Mouse (Mus musculus): Measurements from ENCODE around the gene Atf7ip2. TPM values are rescaled to one million over a fixed set of nuclear protein-coding genes. Genes with fewer than 3 reads are reported as not detected.
"Not testable (repeated sequence)": the region's sequence is repeated elsewhere in the genome, so short reads cannot be mapped to it uniquely, and the experiment has no call there.

The Atf7ip2 gene
- polyA plus RNA-seq, 1 experiment from 2014 or later = 2.9 TPM

GRCm38 (mm10) chr16:10227361-10227760, 34.8 kb downstream of the Atf7ip2 start:
- 66% methylated on average over 2 of the region's 2 CpGs for WGBS
- no peaks in the 10 kb centered on the region for H3K27me3 ChIP-seq
- no peak for ATAC-seq (ENCODE audit: insufficient number of reproducible peaks, insufficient read depth, low FRiP score, low TSS enrichment, low read depth)
- H3K36me3 ChIP-seq = no peaks in the 10 kb centered on the region
- peaks cover 5% of the 10 kb centered on the region; the same call in 1 of the 2 replicates for H3K9me3 ChIP-seq
- no peak overlapping the region for H3K4me3 ChIP-seq (replicated peaks)
- no peak overlapping the region for H3K9ac ChIP-seq (replicated peaks)
- H3K27ac ChIP-seq = no peak overlapping the region
- no peaks in the 10 kb centered on the region for H3K4me1 ChIP-seq (replicated peaks)
- no peak overlapping the region for H3K4me2 ChIP-seq

- no peaks in the 10 kb centered on the region for H3K27me3 ChIP-seq
- no peaks in the 10 kb centered on the region for H3K9me3 ChIP-seq
- no peak overlapping the region for H3K4me3 ChIP-seq (replicated peaks)
- no peak overlapping the region for H3K4me2 ChIP-seq
- no peak for ATAC-seq (ENCODE audit: insufficient number of reproducible peaks, insufficient read depth, low FRiP score, low TSS enrichment, low read depth)
- no peak overlapping the region for H3K27ac ChIP-seq
- H3K9ac ChIP-seq (replicated peaks) = no peak overlapping the region
- no peaks in the 10 kb centered on the region for H3K4me1 ChIP-seq (replicated peaks)
- no peaks in the 10 kb centered on the region for H3K36me3 ChIP-seq
These were observed 44.1 kb downstream of the Atf7ip2 start for GRCm38 (mm10) chr16:10236601-10237000.

GRCm38 (mm10) chr16:10253993-10254392, 61.5 kb downstream of the Atf7ip2 start:
- no peaks in the 10 kb centered on the region for H3K36me3 ChIP-seq
- no peaks in the 10 kb centered on the region for H3K9me3 ChIP-seq
- 50% methylated on average over 1 of the region's 1 CpGs for WGBS
- H3K4me3 ChIP-seq (replicated peaks) = no peak overlapping the region
- no peak overlapping the region for H3K9ac ChIP-seq (replicated peaks)
- H3K27me3 ChIP-seq = no peaks in the 10 kb centered on the region
- no peaks in the 10 kb centered on the region for H3K4me1 ChIP-seq (replicated peaks)
- H3K4me2 ChIP-seq = no peak overlapping the region
- no peak for ATAC-seq (ENCODE audit: insufficient number of reproducible peaks, insufficient read depth, low FRiP score, low TSS enrichment, low read depth)
- H3K27ac ChIP-seq = no peak overlapping the region

- Histone ChIP-seq H3K27ac (no peak overlapping the region), H3K9me3 (peaks cover 14% of the 10 kb centered on the region; the same call in 1 of the 2 replicates), H3K4me2 (no peak overlapping the region), H3K36me3 (no peaks in the 10 kb centered on the region), H3K27me3 (no peaks in the 10 kb centered on the region), H3K4me1 (replicated peaks) (no peaks in the 10 kb centered on the region), H3K4me3 (replicated peaks) (no peak overlapping the region), H3K9ac (replicated peaks) (no peak overlapping the region)
- no peak for ATAC-seq (ENCODE audit: insufficient number of reproducible peaks, insufficient read depth, low FRiP score, low TSS enrichment, low read depth)
- WGBS = 25% methylated on average over 3 of the region's 3 CpGs
These were observed 79.7 kb downstream of the Atf7ip2 start for GRCm38 (mm10) chr16:10272256-10272655.

- H3K4me1 ChIP-seq (replicated peaks) = no peaks in the 10 kb centered on the region
- H3K9me3 ChIP-seq = peaks cover 14% of the 10 kb centered on the region; the same call in 1 of the 2 replicates
- WGBS = 80% methylated on average over 4 of the region's 4 CpGs
- H3K27me3 ChIP-seq = 0 out of 2 replicates have a peak, but pooled peaks cover 4% of the 10 kb centered on the region
- H3K27ac ChIP-seq = no peak overlapping the region
- no peak overlapping the region for H3K4me3 ChIP-seq (replicated peaks)
- no peaks in the 10 kb centered on the region for H3K36me3 ChIP-seq
- H3K4me2 ChIP-seq = no peak overlapping the region
- no peak overlapping the region for H3K9ac ChIP-seq (replicated peaks)
- no peak for ATAC-seq (ENCODE audit: insufficient number of reproducible peaks, insufficient read depth, low FRiP score, low TSS enrichment, low read depth)
These were observed 82.0 kb downstream of the Atf7ip2 start for GRCm38 (mm10) chr16:10274465-10274864.

- not testable (repeated sequence) for ATAC-seq (ENCODE audit: insufficient number of reproducible peaks, insufficient read depth, low FRiP score, low TSS enrichment, low read depth); H3K4me1 ChIP-seq (replicated peaks); H3K4me3 ChIP-seq (replicated peaks); H3K4me2 ChIP-seq; H3K27me3 ChIP-seq; H3K27ac ChIP-seq; H3K9ac ChIP-seq (replicated peaks); H3K36me3 ChIP-seq
- WGBS = 87% methylated on average over 5 of the region's 5 CpGs
- H3K9me3 ChIP-seq = peaks cover 14% of the 10 kb centered on the region; the same call in 1 of the 2 replicates
These were observed 84.3 kb downstream of the Atf7ip2 start for GRCm38 (mm10) chr16:10276778-10277177.

GRCm38 (mm10) chr16:10280286-10280951, 87.9 kb downstream of the Atf7ip2 start:
- WGBS = 54% methylated on average over 12 of the region's 12 CpGs
- 0 out of 2 replicates have a peak, but pooled peaks cover 4% of the 10 kb centered on the region for H3K27me3 ChIP-seq
- H3K36me3 ChIP-seq = 0 out of 2 replicates have a peak, but pooled peaks cover 3% of the 10 kb centered on the region
- H3K27ac ChIP-seq = no peak overlapping the region
- no peak for ATAC-seq (ENCODE audit: insufficient number of reproducible peaks, insufficient read depth, low FRiP score, low TSS enrichment, low read depth)
- H3K9me3 ChIP-seq = no peaks in the 10 kb centered on the region
- no peak overlapping the region for H3K4me3 ChIP-seq (replicated peaks)
- peaks cover 4% of the 10 kb centered on the region for H3K4me1 ChIP-seq (replicated peaks)
- no peak overlapping the region for H3K4me2 ChIP-seq
- H3K9ac ChIP-seq (replicated peaks) = no peak overlapping the region

GRCm38 (mm10) chr16:10281890-10282289, 89.4 kb downstream of the Atf7ip2 start:
- Histone ChIP-seq H3K9ac (replicated peaks) (no peak overlapping the region), H3K27me3 (0 out of 2 replicates have a peak, but pooled peaks cover 4% of the 10 kb centered on the region), H3K27ac (no peak overlapping the region), H3K9me3 (no peaks in the 10 kb centered on the region), H3K36me3 (0 out of 2 replicates have a peak, but pooled peaks cover 3% of the 10 kb centered on the region), H3K4me1 (replicated peaks) (peaks cover 19% of the 10 kb centered on the region), H3K4me2 (no peak overlapping the region), H3K4me3 (replicated peaks) (no peak overlapping the region)
- WGBS = 83% methylated on average over 3 of the region's 3 CpGs
- no peak for ATAC-seq (ENCODE audit: insufficient number of reproducible peaks, insufficient read depth, low FRiP score, low TSS enrichment, low read depth)

- H3K4me3 ChIP-seq (replicated peaks) = no peak overlapping the region
- H3K9me3 ChIP-seq = no peaks in the 10 kb centered on the region
- 71% methylated on average over 9 of the region's 9 CpGs for WGBS
- H3K27me3 ChIP-seq = no peaks in the 10 kb centered on the region
- H3K36me3 ChIP-seq = 0 out of 2 replicates have a peak, but pooled peaks cover 3% of the 10 kb centered on the region
- no peak for ATAC-seq (ENCODE audit: insufficient number of reproducible peaks, insufficient read depth, low FRiP score, low TSS enrichment, low read depth)
- H3K27ac ChIP-seq = no peak overlapping the region
- peaks cover 25% of the 10 kb centered on the region for H3K4me1 ChIP-seq (replicated peaks)
- H3K9ac ChIP-seq (replicated peaks) = no peak overlapping the region
- no peak overlapping the region for H3K4me2 ChIP-seq
These were observed 94.2 kb downstream of the Atf7ip2 start for GRCm38 (mm10) chr16:10286513-10287268.

- Histone ChIP-seq H3K36me3 (0 out of 2 replicates have a peak, but pooled peaks cover 3% of the 10 kb centered on the region), H3K27me3 (no peaks in the 10 kb centered on the region), H3K27ac (no peak overlapping the region), H3K9ac (replicated peaks) (no peak overlapping the region), H3K9me3 (no peaks in the 10 kb centered on the region), H3K4me1 (replicated peaks) (peaks cover 25% of the 10 kb centered on the region), H3K4me3 (replicated peaks) (no peak overlapping the region), H3K4me2 (no peak overlapping the region)
- WGBS = 86% methylated on average over 6 of the region's 6 CpGs
- ATAC-seq (ENCODE audit: insufficient number of reproducible peaks, insufficient read depth, low FRiP score, low TSS enrichment, low read depth) = no peak
These were observed 95.6 kb downstream of the Atf7ip2 start for GRCm38 (mm10) chr16:10288115-10288514.

All from limb, embryonic 12.5 days (tissue).